Mouse (Mus musculus) hindbrain, postnatal 0 days (tissue): ENCODE data around the gene Dlgap3. TPM values are rescaled to one million over a fixed set of nuclear protein-coding genes. Genes with fewer than 3 reads are reported as not detected.
A peak's percentile ranks its signal among the peaks of the same experiment; 100 is the strongest.

Experiments
- ATAC-seq: fragments of 200-750 bp; cut with Nextera tagmentation; 2 replicates; pipeline ENCODE4 v1.8.0; 2017; ENCODE audit warnings: mild to moderate bottlenecking, moderate TSS enrichment, moderate library complexity
- DNase-seq: peaks from one replicate; pipeline ENCODE4 v3.0.0-alpha.2; 2015; ENCODE audit warnings: low spot score
- H3K27ac ChIP-seq: fragments of 300-500 bp; sonication (generic); 2 replicates; pipeline ENCODE4 v1.5.1; 2014; ENCODE audit warnings: mild to moderate bottlenecking
- H3K27me3 ChIP-seq: fragments of 300-500 bp; sonication (generic); 2 replicates; pipeline ENCODE4 v1.6.1; 2014; ENCODE audit warnings: low read length, mixed read lengths; ENCODE audit not compliant: insufficient read depth
- H3K36me3 ChIP-seq: fragments of 300-500 bp; sonication (generic); 2 replicates; pipeline ENCODE4 v1.6.1; 2014; ENCODE audit warnings: low read length, mixed read lengths; ENCODE audit not compliant: insufficient read depth
- H3K4me1 ChIP-seq: fragments of 300-500 bp; sonication (generic); 2 replicates; pipeline ENCODE4 v1.6.1; 2014; ENCODE audit warnings: antibody characterized with exemption, low read length, mixed read lengths; ENCODE audit not compliant: insufficient read depth
- H3K4me2 ChIP-seq: fragments of 300-500 bp; sonication (generic); 2 replicates; pipeline ENCODE4 v1.6.1; 2014; ENCODE audit warnings: low read depth, mild to moderate bottlenecking, low read length, moderate library complexity, mixed read lengths
- H3K4me3 ChIP-seq: fragments of 300-500 bp; sonication (generic); 2 replicates; pipeline ENCODE4 v1.5.1; 2014; ENCODE audit warnings: low read length
- H3K9ac ChIP-seq: fragments of 300-500 bp; sonication (generic); replicated peaks from 2 replicates; pipeline ENCODE4 v1.6.1; 2014; ENCODE audit warnings: mild to moderate bottlenecking, low read length, moderate library complexity, mixed read lengths
- H3K9me3 ChIP-seq: fragments of 300-500 bp; sonication (generic); 2 replicates; pipeline ENCODE4 v1.6.1; 2016; ENCODE audit warnings: low read length, mixed read lengths
- CTCF ChIP-seq: IDR thresholded peaks from 2 replicates; pipeline ENCODE4 v1.5.1; 2016; ENCODE audit warnings: antibody characterized with exemption, control low read depth, low read depth
- WGBS: fragments of 180-500 bp; shearing (Covaris S2); extraction: QIAGEN DNeasy Blood & Tissue Kit; methylation state at CpG from one replicate; pipeline ENCODE4 v1.1.7; 2014; 5-methylcytosine and 5-hydroxymethylcytosine counted together
- polyA plus RNA-seq: library from polyadenylated mRNA; unstranded; fragments of >200 nt; fragmentation: Nextera tagmentation; extraction: Ambion mirVana; gene quantifications from 2 replicates; pipeline ENCODE4 v1.2.1, GENCODE M21; 2015
- total RNA-seq: library from RNA; depleted of rRNA; stranded (reverse); fragments of >200 nt; gene quantifications from 2 replicates; pipeline ENCODE4 v1.2.3, GENCODE M21; 2014

Dlgap3 gene
- total and polyA plus RNA-seq, 2 experiments from 2014 or later = 34.2 to 153 TPM

- Histone ChIP-seq H3K4me3 (0 out of 2 replicates have a peak overlapping the region, but pooled peaks have one; percentile 3), H3K27me3 (no peaks in the 10 kb centered on the region), H3K4me1 (peaks cover 17% of the 10 kb centered on the region; the same call in 1 of the 2 replicates), H3K9ac (no peak overlapping the region), H3K36me3 (no peaks in the 10 kb centered on the region), H3K27ac (no peak overlapping the region), H3K9me3 (no peaks in the 10 kb centered on the region), H3K4me2 (peak overlapping the region; percentile 92)
- 9% methylated on average over 8 of the region's 8 CpGs for WGBS
- 0 out of 2 replicates have a peak, but pooled peaks have one; percentile 12 for TF ChIP-seq CTCF
- DNase-seq (peak; percentile 73), ATAC-seq (no peak)
These were observed 4.5 kb downstream of the Dlgap3 start for GRCm38 (mm10) chr4:127173461-127173860.

DNA sequence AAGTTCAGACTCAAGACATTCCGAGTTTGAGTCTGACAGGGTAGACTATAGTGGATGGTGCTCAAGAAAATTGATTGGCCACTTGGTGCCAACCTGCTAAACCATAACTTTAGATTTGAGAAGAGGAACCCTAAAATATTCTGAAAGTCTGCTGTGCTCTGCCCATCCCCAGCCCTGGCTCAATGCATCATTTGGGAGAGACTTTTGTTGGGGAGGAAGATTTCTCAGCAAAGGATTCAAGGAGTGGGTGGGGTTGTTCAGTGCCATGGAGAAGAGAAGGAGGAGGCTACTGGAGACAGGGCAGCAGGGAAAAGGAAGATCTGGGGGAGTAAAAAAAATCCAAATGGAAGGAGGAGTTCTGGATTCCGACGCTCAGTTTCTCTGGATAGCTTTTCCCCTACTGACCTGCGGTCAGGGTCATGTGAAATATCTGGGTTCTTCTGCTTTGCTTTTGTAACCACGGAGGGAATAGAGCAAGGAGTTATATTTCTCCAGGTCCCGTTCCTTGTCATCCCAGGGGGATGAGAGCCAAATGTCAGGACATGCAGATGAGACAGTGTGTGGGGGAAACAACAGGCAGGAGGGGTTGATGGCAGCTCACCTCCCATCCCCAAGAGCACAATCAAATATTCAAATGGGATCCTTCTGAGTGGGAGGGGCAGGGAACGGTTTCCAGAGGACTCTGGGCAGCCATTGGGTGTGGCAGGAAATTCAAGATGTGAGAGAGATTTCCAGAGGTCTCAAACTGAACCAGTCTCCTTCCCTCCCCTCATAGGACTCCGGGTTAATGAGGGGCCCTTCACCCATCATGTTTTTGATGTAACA lies 5.3 kb downstream of the Dlgap3 start:
- ATAC-seq (no peak), DNase-seq (no peak)
- Histone ChIP-seq H3K9ac (no peak overlapping the region), H3K36me3 (no peaks in the 10 kb centered on the region), H3K4me2 (no peak overlapping the region), H3K9me3 (no peaks in the 10 kb centered on the region), H3K27me3 (no peaks in the 10 kb centered on the region), H3K27ac (no peak overlapping the region), H3K4me1 (peaks cover 24% of the 10 kb centered on the region), H3K4me3 (no peak overlapping the region)
- no peak for TF ChIP-seq CTCF
- WGBS = 57% methylated on average over 8 of the region's 8 CpGs

- H3K4me2 ChIP-seq = no peak overlapping the region
- DNase-seq (no peak), ATAC-seq (no peak)
- H3K27ac ChIP-seq = no peak overlapping the region
- H3K9me3 ChIP-seq = no peaks in the 10 kb centered on the region
- H3K9ac ChIP-seq = no peak overlapping the region
- no peaks in the 10 kb centered on the region for H3K36me3 ChIP-seq
- H3K4me3 ChIP-seq = no peak overlapping the region
- peaks cover 28% of the 10 kb centered on the region for H3K4me1 ChIP-seq
- WGBS = 57% methylated on average over 4 of the region's 4 CpGs
- no peak for TF ChIP-seq CTCF
- no peaks in the 10 kb centered on the region for H3K27me3 ChIP-seq
These were observed 5.9 kb downstream of the Dlgap3 start for GRCm38 (mm10) chr4:127174900-127175278.

GRCm38 (mm10) chr4:127177961-127178360 lies 9.0 kb downstream of the Dlgap3 start:
- no peaks in the 10 kb centered on the region for H3K36me3 ChIP-seq
- ATAC-seq (no peak), DNase-seq (no peak)
- H3K4me1 ChIP-seq = peaks cover 21% of the 10 kb centered on the region
- H3K27me3 ChIP-seq = no peaks in the 10 kb centered on the region
- H3K9me3 ChIP-seq = no peaks in the 10 kb centered on the region
- no peak for TF ChIP-seq CTCF
- no peak overlapping the region for H3K27ac ChIP-seq
- WGBS = 81% methylated on average over 11 of the region's 11 CpGs
- no peak overlapping the region for H3K9ac ChIP-seq
- H3K4me2 ChIP-seq = no peak overlapping the region
- no peak overlapping the region for H3K4me3 ChIP-seq

DNA sequence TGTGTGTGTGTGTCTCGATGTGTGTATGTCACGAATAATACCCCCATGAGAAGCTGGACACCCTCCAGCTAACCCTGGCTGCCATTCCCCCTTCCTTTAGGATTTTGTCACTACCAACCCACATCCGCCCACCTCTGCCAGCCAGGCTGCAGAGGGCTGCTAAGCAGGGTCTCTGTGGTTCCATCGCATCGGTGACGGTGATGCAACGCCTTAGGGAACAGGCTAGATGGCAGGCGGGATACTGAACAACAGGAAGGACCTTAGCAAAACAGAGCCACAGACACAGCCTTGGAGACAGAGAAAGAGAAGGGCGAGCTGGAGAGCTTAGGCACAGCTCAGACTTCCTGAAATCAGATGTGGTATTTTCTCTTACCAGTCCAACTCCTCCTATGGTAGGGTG lies 9.7 kb downstream of the Dlgap3 start:
- TF ChIP-seq CTCF = no peak
- Histone ChIP-seq H3K27ac (peak overlapping the region; percentile 45), H3K4me2 (peak overlapping the region; percentile 36; the same call in 1 of the 2 replicates), H3K9ac (no peak overlapping the region), H3K4me3 (no peak overlapping the region), H3K27me3 (no peaks in the 10 kb centered on the region), H3K4me1 (peaks cover 18% of the 10 kb centered on the region), H3K9me3 (no peaks in the 10 kb centered on the region), H3K36me3 (no peaks in the 10 kb centered on the region)
- WGBS = 34% methylated on average over 9 of the region's 9 CpGs
- no peak for ATAC-seq
- no peak for DNase-seq

DNA sequence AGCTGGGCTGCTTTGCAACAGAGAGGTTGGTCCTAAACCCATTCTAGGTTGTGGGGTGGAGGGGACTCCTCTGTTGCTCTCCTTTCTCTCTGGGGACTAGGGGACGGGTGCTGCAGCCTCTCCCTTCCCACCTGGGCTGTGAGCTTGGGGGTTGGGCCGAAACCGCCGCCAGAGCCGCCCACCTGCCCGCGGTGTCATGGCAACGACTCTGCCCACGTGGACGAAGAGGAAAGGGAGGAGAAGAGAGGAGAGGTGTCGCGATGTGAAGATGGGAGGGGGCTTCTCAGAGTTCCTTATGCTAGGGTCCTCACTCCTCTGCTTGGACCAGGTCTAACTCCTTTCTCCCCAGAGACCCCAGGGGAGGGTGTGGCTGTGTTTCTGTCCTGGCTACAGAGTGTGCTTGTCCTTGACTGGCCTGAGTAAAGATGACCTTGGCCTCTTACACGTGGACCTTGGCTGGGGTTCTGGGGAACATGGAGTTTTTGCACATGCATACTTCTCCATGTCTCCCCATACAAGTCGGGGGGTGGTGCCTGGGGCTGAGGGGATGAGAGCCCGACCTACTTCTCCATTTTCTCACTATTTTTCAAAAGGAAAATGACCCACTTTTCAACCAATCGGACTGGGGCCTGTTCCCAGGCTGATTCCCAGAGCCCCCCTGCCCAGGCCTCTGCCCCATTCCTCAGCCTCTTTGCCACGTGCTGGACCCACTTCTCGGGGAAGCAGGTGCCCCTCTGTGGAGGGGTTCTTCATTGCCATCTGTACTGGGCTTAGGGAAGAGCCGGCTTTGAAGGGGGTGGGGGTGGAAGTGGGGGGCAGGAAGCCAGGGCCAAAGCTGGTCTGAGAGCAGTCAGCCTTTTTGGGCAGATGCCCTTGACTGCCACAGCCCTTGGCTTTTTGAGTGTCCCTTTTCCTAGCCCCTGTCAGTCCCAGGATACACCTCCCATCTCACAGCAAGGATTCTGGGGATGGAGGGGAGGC lies 10.8 kb downstream of the Dlgap3 start:
- DNase-seq = peak; percentile 63
- Histone ChIP-seq H3K4me1 (peaks cover 18% of the 10 kb centered on the region), H3K4me3 (no peak overlapping the region)

More for the DNA sequence above, 10.8 kb downstream of the Dlgap3 start:
- WGBS = 11% methylated on average over 19 of the region's 19 CpGs
- H3K27ac ChIP-seq = peak overlapping the region; percentile 62
- no peaks in the 10 kb centered on the region for H3K9me3 ChIP-seq
- no peak for TF ChIP-seq CTCF
- H3K27me3 ChIP-seq = no peaks in the 10 kb centered on the region
- peak overlapping the region; percentile 36 for H3K4me2 ChIP-seq
- H3K36me3 ChIP-seq = no peaks in the 10 kb centered on the region
- 0 out of 2 replicates have a peak overlapping the region, but pooled peaks have one; percentile 4 for H3K9ac ChIP-seq
- ATAC-seq = peak; percentile 65
